Mouse (Mus musculus) retina, adult 2 months (tissue): ENCODE results near the gene Gm266.

ENCODE experiments used
- DNase-seq: peaks from one replicate; pipeline ENCODE4 v3.0.0-alpha.2; 2012; ENCODE audit warnings: low read depth, low spot score

Gm266 gene

GRCm38 (mm10) chr12:111454543-111455280 lies 30.9 kb downstream of the Gm266 start:
- DNase-seq: no peak

DNA sequence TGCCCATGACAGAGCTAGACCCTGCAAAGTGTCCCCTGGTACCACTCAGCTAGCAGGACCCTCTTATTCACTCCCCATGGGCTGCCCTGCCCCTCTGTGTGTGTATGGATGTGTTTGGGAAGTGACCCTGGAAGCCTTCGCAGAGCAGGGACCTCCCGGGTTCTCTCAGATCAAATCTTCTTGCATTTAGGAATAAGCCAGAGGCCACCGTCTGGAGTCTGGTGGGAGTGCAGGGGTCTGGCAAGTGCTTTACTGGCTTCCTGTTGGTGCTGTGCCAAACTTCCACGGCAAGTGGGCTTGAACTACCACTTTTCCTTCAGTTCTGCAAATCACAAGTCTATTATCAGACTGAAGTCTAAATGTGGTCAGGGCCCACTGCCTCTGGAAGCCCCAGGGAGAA lies 31.6 kb downstream of the Gm266 start:
- no peak for DNase-seq

DNA sequence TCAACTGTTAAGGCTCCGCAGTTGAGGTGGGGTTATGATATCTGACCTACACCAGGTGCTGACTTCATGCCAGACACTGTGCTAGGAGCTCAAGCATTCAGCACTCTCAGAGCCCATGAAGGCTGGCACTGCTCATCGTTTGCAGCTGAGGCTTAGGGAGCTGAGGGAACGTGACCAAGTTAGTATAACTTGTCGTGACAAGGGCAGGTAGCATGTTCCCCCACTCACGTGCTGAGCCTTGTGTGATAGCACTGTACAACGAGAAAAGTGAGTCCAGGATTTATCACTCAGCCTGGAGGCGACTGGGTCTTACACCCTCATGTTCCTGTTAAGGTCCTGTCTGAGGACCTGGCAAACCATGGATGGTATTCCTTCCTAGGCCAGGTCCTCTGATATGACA lies 34.1 kb downstream of the Gm266 start:
- DNase-seq: no peak

DNA sequence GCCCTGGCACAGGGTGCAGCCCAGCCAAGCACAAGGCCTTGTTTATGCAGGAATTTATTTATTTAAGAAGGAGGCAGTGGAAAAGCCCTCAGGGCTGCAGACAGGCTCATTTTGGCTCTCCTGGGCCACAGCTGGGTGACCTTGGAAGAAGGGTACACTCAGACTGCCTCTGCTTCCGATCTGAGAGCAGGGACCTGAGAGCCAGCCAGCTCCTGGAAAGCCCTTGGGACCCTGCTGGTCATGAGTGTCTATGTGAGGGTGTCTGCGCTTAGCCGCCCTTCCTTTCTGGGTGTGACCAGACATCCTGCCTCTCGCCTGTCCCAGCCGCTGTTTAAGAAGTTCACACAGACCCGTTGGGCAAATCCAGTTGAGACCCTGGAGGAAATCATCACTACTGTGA lies 35.3 kb downstream of the Gm266 start:
- no peak for DNase-seq

- DNase-seq: no peak
These were observed 36.5 kb downstream of the Gm266 start for GRCm38 (mm10) chr12:111448931-111449705.

- DNase-seq: no peak
These were observed 37.5 kb downstream of the Gm266 start for GRCm38 (mm10) chr12:111447898-111448760.

DNA sequence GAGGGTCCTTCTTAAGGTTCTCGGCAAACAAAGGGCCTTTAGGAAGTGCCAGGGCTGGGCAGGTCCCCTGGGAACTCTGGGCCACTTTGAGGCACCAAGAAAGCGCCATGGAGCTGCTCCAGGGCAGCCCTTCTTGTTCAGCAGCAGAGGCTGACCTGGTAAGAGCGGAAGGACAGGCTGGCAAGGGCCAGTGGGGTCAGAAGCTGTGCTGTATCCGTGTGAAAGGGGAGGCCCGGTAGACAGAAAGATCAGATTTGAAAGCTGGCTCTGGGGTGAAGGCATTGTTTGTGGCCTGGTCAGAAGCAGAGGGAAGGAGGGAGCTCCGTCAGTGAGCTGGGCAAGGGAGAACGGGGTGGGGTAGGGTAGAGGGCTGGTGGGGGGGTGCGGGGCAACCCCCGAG lies 38.3 kb downstream of the Gm266 start:
- DNase-seq: no peak

- DNase-seq: no peak
These were observed 38.9 kb downstream of the Gm266 start for GRCm38 (mm10) chr12:111446745-111447144.

DNA sequence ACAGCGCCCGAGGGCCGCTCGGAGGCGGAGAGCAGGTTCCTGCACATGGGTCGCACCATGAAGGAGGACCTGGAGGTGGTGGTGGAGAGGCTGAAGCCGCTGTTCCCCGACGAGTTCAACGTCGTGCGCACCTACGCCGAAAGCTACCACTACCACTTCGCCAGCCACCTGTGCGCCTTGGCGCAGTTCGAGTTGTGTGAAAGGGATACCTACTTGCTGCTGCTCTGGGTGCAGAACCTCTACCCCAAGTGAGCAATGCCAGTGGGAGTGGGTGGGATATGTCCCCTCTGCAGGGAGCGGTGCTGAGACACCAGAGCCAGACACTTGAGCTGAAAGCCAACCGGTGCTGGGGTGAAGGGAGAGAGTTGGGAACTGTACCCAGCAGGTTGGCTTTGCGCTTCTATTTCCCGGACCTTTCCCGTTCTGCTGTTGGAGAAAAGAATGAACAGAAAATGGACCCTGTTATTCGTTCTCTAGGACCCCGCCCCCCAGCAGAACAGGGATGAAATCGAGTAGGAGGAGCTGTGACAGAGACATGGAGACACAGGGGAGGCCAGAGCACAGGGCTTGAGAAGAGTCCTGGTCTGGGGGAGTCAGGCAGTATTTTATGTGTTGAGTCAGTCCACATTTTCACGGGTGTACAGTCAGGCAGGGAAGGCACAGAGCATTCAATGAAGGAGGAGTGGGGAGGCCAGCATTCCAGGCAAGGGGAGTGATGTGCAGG lies 39.6 kb downstream of the Gm266 start:
- no peak for DNase-seq

GRCm38 (mm10) chr12:111445161-111445889 lies 40.3 kb downstream of the Gm266 start:
- no peak for DNase-seq

GRCm38 (mm10) chr12:111443921-111444831 lies 41.4 kb downstream of the Gm266 start:
- no peak for DNase-seq

DNA sequence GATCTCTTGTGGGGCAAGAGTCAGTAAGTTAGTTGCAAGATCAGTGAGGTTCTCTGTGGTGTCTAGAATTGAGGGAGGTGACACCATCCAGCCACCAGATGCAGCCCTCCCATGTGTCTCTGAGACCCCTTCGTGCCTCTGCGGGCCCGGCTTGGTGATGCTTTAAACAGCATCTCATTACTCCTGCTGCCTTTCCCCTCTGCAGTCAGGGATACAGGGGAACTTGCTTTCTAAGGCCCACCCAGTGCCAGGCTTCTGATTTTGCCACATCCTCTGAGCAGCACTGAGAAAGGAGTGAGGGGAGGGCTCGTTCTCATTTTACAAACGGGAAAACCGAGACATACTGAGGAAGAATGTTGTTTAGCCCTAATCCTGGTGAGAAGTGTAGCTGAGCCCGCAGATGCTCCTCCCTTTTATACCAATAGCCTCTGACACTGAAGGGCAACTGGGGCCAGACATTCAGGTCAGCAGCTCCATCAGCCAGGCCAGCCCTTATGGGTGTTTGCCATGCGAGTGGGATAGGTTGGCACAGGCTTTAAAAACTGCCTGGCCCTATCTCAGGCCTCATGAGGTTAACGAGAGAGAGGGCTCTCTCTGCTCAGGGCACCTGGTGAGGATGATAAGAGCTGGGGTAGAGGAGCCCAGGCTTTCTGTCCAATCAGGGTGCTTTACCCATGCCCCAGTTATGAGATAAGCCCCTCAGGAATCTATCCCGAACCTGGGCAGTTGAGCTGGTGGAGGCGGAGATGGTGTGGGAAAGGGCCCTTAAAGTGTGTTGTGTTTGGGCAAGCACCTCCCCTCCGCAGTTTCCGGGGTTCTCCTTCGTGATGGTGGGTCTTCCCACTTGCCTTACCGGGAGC lies 42.4 kb downstream of the Gm266 start:
- no peak for DNase-seq

GRCm38 (mm10) chr12:111442309-111443010 lies 43.2 kb downstream of the Gm266 start, which contains the start of gene Tnfaip2:
Gene Tnfaip2 (plus strand): TSS chr12:111442469.
- no peak for DNase-seq

- no peak for DNase-seq
These were observed 44.1 kb downstream of the Gm266 start for GRCm38 (mm10) chr12:111441523-111441922.

DNA sequence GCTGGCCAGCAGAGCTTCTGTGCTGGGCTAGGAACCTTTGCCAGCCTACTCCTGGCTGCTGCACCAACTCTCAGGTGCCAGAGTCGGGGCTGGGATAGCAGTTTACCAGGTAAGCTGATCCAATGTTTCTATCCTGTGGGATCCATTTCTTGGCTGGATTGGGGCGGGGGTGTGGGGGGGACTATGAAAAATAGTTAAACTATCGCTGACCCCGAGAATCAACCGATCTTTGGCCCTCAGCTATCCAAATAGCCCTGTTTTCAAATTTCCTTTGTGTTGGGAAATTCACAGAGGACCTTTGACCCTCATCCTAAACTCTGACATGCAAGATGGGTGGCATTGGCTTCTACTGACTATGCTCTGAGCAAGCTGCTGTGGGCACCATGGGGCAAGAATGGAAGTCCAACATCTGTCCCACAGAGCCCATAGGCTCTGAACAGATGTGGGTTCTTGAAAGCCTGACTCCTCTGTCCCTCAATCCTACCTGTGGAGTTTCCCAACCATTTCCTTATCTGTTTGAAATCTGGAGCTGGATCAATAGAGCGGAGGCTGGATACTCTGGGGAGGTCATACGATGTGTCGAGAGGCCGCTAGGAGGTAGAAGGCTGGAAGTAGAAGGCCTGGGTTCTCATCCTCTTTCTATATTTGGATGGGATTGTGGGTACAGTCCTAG lies 44.8 kb downstream of the Gm266 start:
- no peak for DNase-seq

DNA sequence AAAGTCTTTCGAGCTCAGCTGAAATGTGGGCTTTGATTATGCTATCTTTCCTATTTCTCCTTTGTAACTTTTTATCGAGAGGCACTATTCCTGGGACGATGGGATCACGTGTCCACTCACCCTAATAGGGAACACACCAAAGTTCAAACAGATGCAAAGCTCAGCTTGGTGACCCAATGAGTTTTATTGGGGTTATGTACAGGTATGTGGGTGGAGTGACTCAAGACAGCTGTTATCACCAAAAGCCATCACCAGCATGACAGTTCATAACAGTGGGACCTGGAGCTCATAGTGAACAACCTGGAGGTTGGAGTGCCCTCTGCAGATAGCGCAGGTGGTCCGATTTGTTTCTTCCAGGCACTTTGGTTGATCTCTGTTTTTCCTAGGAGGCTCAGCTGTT lies 46.8 kb downstream of the Gm266 start:
- DNase-seq: no peak

- no peak for DNase-seq
These were observed 48.3 kb downstream of the Gm266 start for GRCm38 (mm10) chr12:111437222-111437900.
